Mouse (Mus musculus): ENCODE data around the gene Elmo1.

- TF ChIP-seq CTCF (IDR thresholded peaks at IDR 0.05; ENCODE audit: extremely low read depth, insufficient read depth, low read length) (no peak), POLR2A (IDR thresholded peaks at IDR 0.05; ENCODE audit: extremely low read depth, insufficient read depth, low read length) (no peak)
These were observed 244.9 kb downstream of the Elmo1 start for GRCm38 (mm10) chr13:20335051-20335888.

Data from cortical plate, adult 2 months (tissue).